Mouse (Mus musculus): ENCODE data around the gene Armc2. TPM values are rescaled to one million over a fixed set of nuclear protein-coding genes. Genes with fewer than 3 reads are reported as not detected.

The Armc2 gene
- total and polyA plus RNA-seq, 3 experiments: 0.27 TPM; not detected in 2

- H3K4me1 ChIP-seq (ENCODE audit: insufficient read depth, low read depth, low read length): peaks cover 44% of the 10 kb centered on the region
- no peaks in the 10 kb centered on the region for H3K9me3 ChIP-seq (replicated peaks)
- H3K27me3 ChIP-seq (ENCODE audit: insufficient read depth, low read length): no peaks in the 10 kb centered on the region
- ATAC-seq (ENCODE audit: extremely low read depth, insufficient number of reproducible peaks, low FRiP score, poor library complexity, severe bottlenecking) (peak; percentile 74), DNase-seq (ENCODE audit: low spot score) (peak; percentile 89)
- peaks cover 7% of the 10 kb centered on the region for H3K36me3 ChIP-seq (replicated peaks)
- peak overlapping the region; percentile 85 for H3K4me3 ChIP-seq (ENCODE audit: low read depth, low read length)
- TF ChIP-seq GATA2 (IDR thresholded peaks at IDR 0.05; ENCODE audit: borderline replicate concordance, low read depth, low read length) (no peak), GATA1 (IDR thresholded peaks at IDR 0.05; ENCODE audit: borderline replicate concordance, low read length) (no peak), TAL1 (conservative IDR thresholded peaks at IDR 0.05; ENCODE audit: low read depth, low read length) (no peak), POLR2AphosphoS5 (IDR thresholded peaks at IDR 0.05; ENCODE audit: insufficient replicate concordance, low read depth, low read length) (no peak), CTCF (IDR thresholded peaks at IDR 0.05; ENCODE audit: low read depth, low read length) (no peak)
These were observed 131.0 kb downstream of the Armc2 start for GRCm38 (mm10) chr10:41887080-41887821.

GRCm38 (mm10) chr10:41883741-41884575 lies 134.3 kb downstream of the Armc2 start:
- Histone ChIP-seq H3K9me3 (replicated peaks) (no peaks in the 10 kb centered on the region), H3K4me3 (ENCODE audit: low read depth, low read length) (no peak overlapping the region), H3K27me3 (ENCODE audit: insufficient read depth, low read length) (no peaks in the 10 kb centered on the region), H3K4me1 (ENCODE audit: insufficient read depth, low read depth, low read length) (peaks cover 48% of the 10 kb centered on the region), H3K36me3 (replicated peaks) (no peaks in the 10 kb centered on the region)
- TF ChIP-seq TAL1 (conservative IDR thresholded peaks at IDR 0.05; ENCODE audit: low read depth, low read length) (no peak), GATA2 (IDR thresholded peaks at IDR 0.05; ENCODE audit: borderline replicate concordance, low read depth, low read length) (no peak), GATA1 (IDR thresholded peaks at IDR 0.05; ENCODE audit: borderline replicate concordance, low read length) (no peak), POLR2AphosphoS5 (IDR thresholded peaks at IDR 0.05; ENCODE audit: insufficient replicate concordance, low read depth, low read length) (no peak)
- DNase-seq (ENCODE audit: low spot score): no peak
- ATAC-seq (ENCODE audit: extremely low read depth, insufficient number of reproducible peaks, low FRiP score, poor library complexity, severe bottlenecking): no peak

GRCm38 (mm10) chr10:41881438-41881837 lies 136.8 kb downstream of the Armc2 start:
- DNase-seq (ENCODE audit: low spot score): no peak
- no peak for TF ChIP-seq POLR2AphosphoS5 (IDR thresholded peaks at IDR 0.05; ENCODE audit: insufficient replicate concordance, low read depth, low read length)
- no peak for TF ChIP-seq CTCF (IDR thresholded peaks at IDR 0.05; ENCODE audit: low read depth, low read length)
- TF ChIP-seq GATA2 (IDR thresholded peaks at IDR 0.05; ENCODE audit: borderline replicate concordance, low read depth, low read length): no peak
- no peak for TF ChIP-seq TAL1 (conservative IDR thresholded peaks at IDR 0.05; ENCODE audit: low read depth, low read length)
- no peak for TF ChIP-seq GATA1 (IDR thresholded peaks at IDR 0.05; ENCODE audit: borderline replicate concordance, low read length)
- no peaks in the 10 kb centered on the region for H3K36me3 ChIP-seq (replicated peaks)
- H3K4me1 ChIP-seq (ENCODE audit: insufficient read depth, low read depth, low read length): peaks cover 28% of the 10 kb centered on the region
- H3K27me3 ChIP-seq (ENCODE audit: insufficient read depth, low read length): no peaks in the 10 kb centered on the region
- H3K9me3 ChIP-seq (replicated peaks): no peaks in the 10 kb centered on the region
- no peak for ATAC-seq (ENCODE audit: extremely low read depth, insufficient number of reproducible peaks, low FRiP score, poor library complexity, severe bottlenecking)
- no peak overlapping the region for H3K4me3 ChIP-seq (ENCODE audit: low read depth, low read length)

DNA sequence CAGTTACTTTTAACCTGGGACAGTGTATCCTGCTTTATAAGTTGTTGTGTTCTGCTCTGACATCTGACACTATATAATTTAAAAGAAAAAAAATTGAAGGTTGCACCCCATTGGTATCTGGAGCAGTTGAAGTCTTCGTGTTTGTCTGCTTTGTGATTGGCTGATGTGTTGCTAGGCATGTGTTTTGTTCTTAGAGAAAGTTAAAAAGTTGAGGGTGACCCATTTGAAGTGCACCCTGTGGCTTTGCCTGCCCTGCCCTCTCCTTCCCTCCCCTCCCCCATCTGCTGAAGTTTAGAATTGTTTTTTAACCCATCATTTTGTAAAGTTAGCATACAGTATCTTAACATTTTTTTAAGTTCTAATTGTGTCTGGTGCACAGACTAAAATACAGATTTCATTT lies 137.5 kb downstream of the Armc2 start:
- no peak overlapping the region for H3K4me3 ChIP-seq (ENCODE audit: low read depth, low read length)
- no peaks in the 10 kb centered on the region for H3K27me3 ChIP-seq (ENCODE audit: insufficient read depth, low read length)
- peaks cover 27% of the 10 kb centered on the region for H3K4me1 ChIP-seq (ENCODE audit: insufficient read depth, low read depth, low read length)
- no peak for ATAC-seq (ENCODE audit: extremely low read depth, insufficient number of reproducible peaks, low FRiP score, poor library complexity, severe bottlenecking)
- no peak for DNase-seq (ENCODE audit: low spot score)
- no peaks in the 10 kb centered on the region for H3K36me3 ChIP-seq (replicated peaks)
- H3K9me3 ChIP-seq (replicated peaks): no peaks in the 10 kb centered on the region
- TF ChIP-seq GATA2 (IDR thresholded peaks at IDR 0.05; ENCODE audit: borderline replicate concordance, low read depth, low read length): no peak
- TF ChIP-seq CTCF (IDR thresholded peaks at IDR 0.05; ENCODE audit: low read depth, low read length): no peak
- TF ChIP-seq GATA1 (IDR thresholded peaks at IDR 0.05; ENCODE audit: borderline replicate concordance, low read length): no peak

- no peak overlapping the region for H3K4me3 ChIP-seq (ENCODE audit: low read depth, low read length)
- TF ChIP-seq GATA2 (IDR thresholded peaks at IDR 0.05; ENCODE audit: borderline replicate concordance, low read depth, low read length) (no peak), POLR2AphosphoS5 (IDR thresholded peaks at IDR 0.05; ENCODE audit: insufficient replicate concordance, low read depth, low read length) (no peak), CTCF (IDR thresholded peaks at IDR 0.05; ENCODE audit: low read depth, low read length) (no peak), TAL1 (conservative IDR thresholded peaks at IDR 0.05; ENCODE audit: low read depth, low read length) (no peak), GATA1 (IDR thresholded peaks at IDR 0.05; ENCODE audit: borderline replicate concordance, low read length) (no peak)
- H3K36me3 ChIP-seq (replicated peaks): no peaks in the 10 kb centered on the region
- ATAC-seq (ENCODE audit: extremely low read depth, insufficient number of reproducible peaks, low FRiP score, poor library complexity, severe bottlenecking) (no peak), DNase-seq (ENCODE audit: low spot score) (no peak)
- H3K27me3 ChIP-seq (ENCODE audit: insufficient read depth, low read length): no peaks in the 10 kb centered on the region
- peaks cover 25% of the 10 kb centered on the region for H3K4me1 ChIP-seq (ENCODE audit: insufficient read depth, low read depth, low read length)
- H3K9me3 ChIP-seq (replicated peaks): no peaks in the 10 kb centered on the region
These were observed 138.0 kb downstream of the Armc2 start for GRCm38 (mm10) chr10:41880206-41880605.

GRCm38 (mm10) chr10:41879675-41880074 lies 138.6 kb downstream of the Armc2 start:
- no peaks in the 10 kb centered on the region for H3K9me3 ChIP-seq (replicated peaks)
- H3K4me3 ChIP-seq (ENCODE audit: low read depth, low read length): no peak overlapping the region
- no peak for TF ChIP-seq GATA1 (IDR thresholded peaks at IDR 0.05; ENCODE audit: borderline replicate concordance, low read length)
- TF ChIP-seq CTCF (IDR thresholded peaks at IDR 0.05; ENCODE audit: low read depth, low read length): no peak
- H3K27me3 ChIP-seq (ENCODE audit: insufficient read depth, low read length): no peaks in the 10 kb centered on the region
- H3K4me1 ChIP-seq (ENCODE audit: insufficient read depth, low read depth, low read length): peaks cover 20% of the 10 kb centered on the region
- no peaks in the 10 kb centered on the region for H3K36me3 ChIP-seq (replicated peaks)
- DNase-seq (ENCODE audit: low spot score) (no peak), ATAC-seq (ENCODE audit: extremely low read depth, insufficient number of reproducible peaks, low FRiP score, poor library complexity, severe bottlenecking) (no peak)

All from G1E (cell line).